Mouse (Mus musculus): Measurements from ENCODE around the gene Erfe. TPM values are rescaled to one million over a fixed set of nuclear protein-coding genes. Genes with fewer than 3 reads are reported as not detected.
A peak's percentile ranks its signal among the peaks of the same experiment; 100 is the strongest.

Erfe gene
- total RNA-seq, 2 experiments from 2014 or later = 0.16 to 0.38 TPM

- DNase-seq (ENCODE audit: extremely low spot score in 1 of 2, low spot score in 2 of 2) = no peak
- Histone ChIP-seq H3K27ac (no peak within 1 kb of the TSS), H3K4me3 (no peak within 1 kb of the TSS)
- intact Hi-C loops (cut with DNase I) = no loop called here
- TF ChIP-seq CTCF (IDR thresholded peaks at IDR 0.05) = no peak
Measured at GRCm38 (mm10) chr1:91350841-91351240, 15.4 kb upstream of the Erfe start, which contains the start of gene Klhl30. Gene Klhl30 (plus strand): TSS chr1:91351016.

- no peak for TF ChIP-seq CTCF (IDR thresholded peaks at IDR 0.05)
- DNase-seq (ENCODE audit: extremely low spot score in 1 of 2, low spot score in 2 of 2) = no peak
- no peak overlapping the region for H3K27ac ChIP-seq
Measured at GRCm38 (mm10) chr1:91351249-91351648, 15.0 kb upstream of the Erfe start.

GRCm38 (mm10) chr1:91352277-91352676, 14.0 kb upstream of the Erfe start:
- intact Hi-C loops (cut with DNase I) = no loop called here
- H3K27ac ChIP-seq = no peak overlapping the region
- H3K4me3 ChIP-seq = no peak overlapping the region
- no peak for DNase-seq (ENCODE audit: extremely low spot score in 1 of 2, low spot score in 2 of 2)
- no peak for TF ChIP-seq CTCF (IDR thresholded peaks at IDR 0.05)

More at GRCm38 (mm10) chr1:91351249-91351648, 15.0 kb upstream of the Erfe start:
- H3K4me3 ChIP-seq = no peak overlapping the region
- intact Hi-C loops (cut with DNase I) = no loop called here

GRCm38 (mm10) chr1:91356105-91356504, 10.1 kb upstream of the Erfe start:
- no peak for DNase-seq (ENCODE audit: extremely low spot score in 1 of 2, low spot score in 2 of 2)
- TF ChIP-seq CTCF (IDR thresholded peaks at IDR 0.05) = no peak
- Histone ChIP-seq H3K27ac (no peak overlapping the region), H3K4me3 (no peak overlapping the region)
- intact Hi-C loops (cut with DNase I) = no loop called here

GRCm38 (mm10) chr1:91362113-91362512, 4.1 kb upstream of the Erfe start:
- no peak for TF ChIP-seq CTCF (IDR thresholded peaks at IDR 0.05)
- Histone ChIP-seq H3K27ac (no peak overlapping the region), H3K4me3 (no peak overlapping the region)
- intact Hi-C loops (cut with DNase I) = no loop called here
- no peak for DNase-seq (ENCODE audit: extremely low spot score in 1 of 2, low spot score in 2 of 2)

- Histone ChIP-seq H3K27ac (no peak overlapping the region), H3K4me3 (no peak overlapping the region)
- no peak for DNase-seq (ENCODE audit: extremely low spot score in 1 of 2, low spot score in 2 of 2)
- TF ChIP-seq CTCF (IDR thresholded peaks at IDR 0.05) = no peak
- intact Hi-C loops (cut with DNase I) = no loop called here
Measured at GRCm38 (mm10) chr1:91364822-91365644, 1.2 kb upstream of the Erfe start.

GRCm38 (mm10) chr1:91365816-91366214, 415 bp upstream of the Erfe start:
- no peak for DNase-seq (ENCODE audit: extremely low spot score in 1 of 2, low spot score in 2 of 2)
- no peak overlapping the region; the same call in 1 of the 2 replicates for H3K4me3 ChIP-seq
- H3K27ac ChIP-seq = no peak overlapping the region
- TF ChIP-seq CTCF (IDR thresholded peaks at IDR 0.05) = no peak
- intact Hi-C loops (cut with DNase I) = no loop called here

- H3K27ac ChIP-seq = no peak overlapping the region
- no peak overlapping the region for H3K4me3 ChIP-seq
- no peak for DNase-seq (ENCODE audit: extremely low spot score in 1 of 2, low spot score in 2 of 2)
- no peak for TF ChIP-seq CTCF (IDR thresholded peaks at IDR 0.05)
- intact Hi-C loops (cut with DNase I) = no loop called here
Measured at GRCm38 (mm10) chr1:91367295-91367694, 1.1 kb downstream of the Erfe start.

- intact Hi-C loops (cut with DNase I) = no loop called here
- TF ChIP-seq CTCF (IDR thresholded peaks at IDR 0.05) = no peak
- no peak overlapping the region for H3K4me3 ChIP-seq
- H3K27ac ChIP-seq = no peak overlapping the region
- DNase-seq (ENCODE audit: extremely low spot score in 1 of 2, low spot score in 2 of 2) = no peak
Measured at GRCm38 (mm10) chr1:91369408-91369807, 3.2 kb downstream of the Erfe start.

GRCm38 (mm10) chr1:91370055-91370454, 3.8 kb downstream of the Erfe start:
- intact Hi-C loops (cut with DNase I) = no loop called here
- DNase-seq (ENCODE audit: extremely low spot score in 1 of 2, low spot score in 2 of 2) = no peak
- TF ChIP-seq CTCF (IDR thresholded peaks at IDR 0.05) = no peak
- H3K27ac ChIP-seq = no peak overlapping the region
- H3K4me3 ChIP-seq = no peak overlapping the region

GRCm38 (mm10) chr1:91373414-91373835, 7.2 kb downstream of the Erfe start:
- DNase-seq (ENCODE audit: extremely low spot score in 1 of 2, low spot score in 2 of 2) = no peak
- TF ChIP-seq CTCF (IDR thresholded peaks at IDR 0.05) = no peak
- H3K4me3 ChIP-seq = no peak overlapping the region
- intact Hi-C loops (cut with DNase I) = no loop called here
- H3K27ac ChIP-seq = no peak overlapping the region

GRCm38 (mm10) chr1:91380453-91381090, 14.3 kb downstream of the Erfe start:
- Histone ChIP-seq H3K27ac (no peak overlapping the region), H3K4me3 (no peak overlapping the region)
- peak; percentile 89 for TF ChIP-seq CTCF (IDR thresholded peaks at IDR 0.05)
- peak; percentile 67 to 76 for DNase-seq (ENCODE audit: extremely low spot score in 1 of 2, low spot score in 2 of 2)
- intact Hi-C loops (cut with DNase I) = loop anchor here (1.0 to 10.0 kb wide), 3 partner anchors 34 to 456 kb away; no protein-coding TSS in a partner anchor
